Comparison of ENCODE assay signal across 12 mouse cellular contexts in genomic region chr12:111718656-111719055, GRCm38 (mm10). TPM values are rescaled to one million over a fixed set of nuclear protein-coding genes. Genes with fewer than 3 reads are reported as not detected.
DNase-seq lines count a peak whose midpoint lies in the region; ATAC-seq and TF ChIP-seq lines count a peak whose summit lies in the region.
"Had no signal": no experiment of that assay in that cellular context is flagged by ENCODE, and none has a peak within 500 bp of the region (broad histone marks: within the 10 kb centered on the region; RNA-seq: fewer than 3 reads in every experiment).

No protein-coding gene starts in this region.

- H3K9ac ChIP-seq in kidney, embryonic 15.5 days, result no peak overlapping the region
- H3K9ac ChIP-seq in forebrain, embryonic 12.5 days, result peak overlapping the region; percentile 22; the same call in 1 of the 2 replicates
- no peak overlapping the region for H3K9ac ChIP-seq in midbrain, embryonic 12.5 days (replicated peaks)
- H3K9ac ChIP-seq: stomach, embryonic 15.5 days had no signal

- H3K9me3 ChIP-seq in kidney, embryonic 15.5 days (replicated peaks), result no peaks in the 10 kb centered on the region
- no peaks in the 10 kb centered on the region for H3K9me3 ChIP-seq in forebrain, embryonic 12.5 days
- H3K9me3 ChIP-seq in midbrain, embryonic 12.5 days, result peaks cover 4% of the 10 kb centered on the region; the same call in 1 of the 2 replicates
- H3K9me3 ChIP-seq: stomach, embryonic 15.5 days had no signal

- H3K27ac ChIP-seq in kidney, embryonic 15.5 days, result peak overlapping the region; percentile 87
- no peak overlapping the region for H3K27ac ChIP-seq in kidney, adult 2 months (ENCODE audit: insufficient read depth, low read depth, low read length)
- peak overlapping the region; percentile 70 for H3K27ac ChIP-seq in forebrain, embryonic 12.5 days
- peak overlapping the region; percentile 22; the same call in 1 of the 2 replicates for H3K27ac ChIP-seq in midbrain, embryonic 12.5 days (replicated peaks)
- H3K27ac ChIP-seq: macrophage; stomach, embryonic 15.5 days had no signal

- H3K4me2 ChIP-seq in kidney, embryonic 15.5 days, result peak overlapping the region; percentile 33
- no peak overlapping the region for H3K4me2 ChIP-seq in forebrain, embryonic 12.5 days
- H3K4me2 ChIP-seq in midbrain, embryonic 12.5 days (replicated peaks), result no peak overlapping the region
- H3K4me2 ChIP-seq: stomach, embryonic 15.5 days had no signal

- DNase-seq in kidney, adult 2 months, result no peak
- DNase-seq in cerebellum, adult 9-10 months, result peak; percentile 76
- no peak for DNase-seq in adrenal gland, adult 2 months
- DNase-seq in thymus, postnatal 36 days, result no peak
- no peak for DNase-seq in left cerebral cortex, postnatal 14 days (ENCODE audit: low spot score in 2 of 2)
- DNase-seq: heart, adult 18-20 months had no signal

- H3K36me3 ChIP-seq in kidney, embryonic 15.5 days, result peaks cover 14% of the 10 kb centered on the region
- H3K36me3 ChIP-seq in kidney, adult 2 months (ENCODE audit: control insufficient read depth, insufficient read depth, low read length), result peaks cover 2% of the 10 kb centered on the region; the same call in 1 of the 2 replicates
- H3K36me3 ChIP-seq in forebrain, embryonic 12.5 days (replicated peaks), result peaks cover 13% of the 10 kb centered on the region
- peaks cover 22% of the 10 kb centered on the region; the same call in 1 of the 2 replicates for H3K36me3 ChIP-seq in midbrain, embryonic 12.5 days

- intact Hi-C loops in left cerebral cortex, postnatal 14 days (cut with DNase I), result no loop called here

- ATAC-seq in kidney, embryonic 15.5 days (replicated peaks; ENCODE audit: low FRiP score), result peak; percentile 83
- ATAC-seq in forebrain, embryonic 12.5 days (ENCODE audit: low FRiP score), result no peak
- no peak for ATAC-seq in midbrain, embryonic 12.5 days (ENCODE audit: low FRiP score, low read depth)

- 30% methylated on average over 8 of the region's 8 CpGs for WGBS in kidney, embryonic 15.5 days
- WGBS in kidney, adult 2 months, result 35% methylated on average over 8 of the region's 8 CpGs
- WGBS in forebrain, embryonic 12.5 days, result 34% methylated on average over 8 of the region's 8 CpGs
- WGBS in midbrain, embryonic 12.5 days, result 38% methylated on average over 8 of the region's 8 CpGs

- TF ChIP-seq CTCF in kidney, adult 2 months (conservative IDR thresholded peaks at IDR 0.05; ENCODE audit: insufficient read depth, insufficient read length, low read depth, low read length), result no peak

- no peaks in the 10 kb centered on the region for H3K27me3 ChIP-seq in kidney, embryonic 15.5 days
- H3K27me3 ChIP-seq in kidney, adult 2 months (replicated peaks; ENCODE audit: control insufficient read depth, insufficient read depth, low read length), result no peaks in the 10 kb centered on the region
- no peaks in the 10 kb centered on the region for H3K27me3 ChIP-seq in forebrain, embryonic 12.5 days
- H3K27me3 ChIP-seq in midbrain, embryonic 12.5 days, result no peaks in the 10 kb centered on the region
- H3K27me3 ChIP-seq: CH12.LX; stomach, embryonic 15.5 days had no signal

- H3K4me1 ChIP-seq in kidney, embryonic 15.5 days, result peaks cover 36% of the 10 kb centered on the region
- peaks cover 5% of the 10 kb centered on the region; the same call in 1 of the 2 replicates for H3K4me1 ChIP-seq in kidney, adult 2 months (ENCODE audit: control insufficient read depth, insufficient read depth, low read length)
- H3K4me1 ChIP-seq in forebrain, embryonic 12.5 days, result peaks cover 22% of the 10 kb centered on the region
- H3K4me1 ChIP-seq in midbrain, embryonic 12.5 days, result peaks cover 23% of the 10 kb centered on the region

- TF ChIP-seq POLR2A in kidney, adult 2 months (IDR thresholded peaks at IDR 0.05; ENCODE audit: low read depth, low read length), result no peak

- H3K4me3 ChIP-seq in kidney, embryonic 15.5 days (replicated peaks), result 0 out of 2 replicates have a peak overlapping the region, but pooled peaks have one; percentile 3
- H3K4me3 ChIP-seq in kidney, adult 2 months (ENCODE audit: insufficient read depth, low read depth, low read length), result no peak overlapping the region
- H3K4me3 ChIP-seq in forebrain, embryonic 12.5 days (replicated peaks), result no peak overlapping the region
- no peak overlapping the region for H3K4me3 ChIP-seq in midbrain, embryonic 12.5 days
- H3K4me3 ChIP-seq: stomach, embryonic 15.5 days had no signal

RNA-seq across cellular contexts. Expression of gene Apopt1, which starts 5.6 kb away (rescaled TPM):
- polyA plus RNA-seq in kidney, embryonic 15.5 days (2015; fragmentation: Nextera tagmentation; extraction: Ambion mirVana), result 53.5 and 57.4 TPM in 2 replicates
- 63.8 and 68.4 TPM in 2 replicates for polyA plus RNA-seq in kidney, adult 2 months (2012; rRNA removed)
- 55.0 and 56.0 TPM in 2 replicates for polyA plus RNA-seq in forebrain, embryonic 12.5 days (2016; fragmentation: Nextera tagmentation; extraction: Ambion mirVana)
- 52.3 and 57.8 TPM in 2 replicates for polyA plus RNA-seq in midbrain, embryonic 12.5 days (2016; fragmentation: Nextera tagmentation; extraction: Ambion mirVana)
- 10 to 100 TPM; 67.7 to 70.0 TPM for total RNA-seq in adrenal gland, adult 2 months (2021)
- 191 and 279 TPM in 2 replicates for polyA plus RNA-seq in adrenal gland, adult 2 months (2012; rRNA removed)
- total RNA-seq in left cerebral cortex, postnatal 14 days (2021), result 10 to 100 TPM; 39.4 to 44.3 TPM

RNA-seq across cellular contexts. Expression of gene Bag5, which starts 5.6 kb away (rescaled TPM):
- 51.4 and 53.6 TPM in 2 replicates for polyA plus RNA-seq in kidney, embryonic 15.5 days (2015; fragmentation: Nextera tagmentation; extraction: Ambion mirVana)
- 11.3 and 14.6 TPM in 2 replicates for polyA plus RNA-seq in kidney, adult 2 months (2012; rRNA removed)
- 59.0 and 62.7 TPM in 2 replicates for polyA plus RNA-seq in forebrain, embryonic 12.5 days (2016; fragmentation: Nextera tagmentation; extraction: Ambion mirVana)
- 62.0 and 64.0 TPM in 2 replicates for polyA plus RNA-seq in midbrain, embryonic 12.5 days (2016; fragmentation: Nextera tagmentation; extraction: Ambion mirVana)
- 10 to 100 TPM; 32.5 to 37.7 TPM for total RNA-seq in adrenal gland, adult 2 months (2021)
- polyA plus RNA-seq in adrenal gland, adult 2 months (2012; rRNA removed), result 8.0 and 12.0 TPM in 2 replicates
- total RNA-seq in left cerebral cortex, postnatal 14 days (2021), result 10 to 100 TPM; 45.7 to 47.0 TPM

RNA-seq across cellular contexts. Expression of gene Klc1, which starts 40.0 kb away (rescaled TPM):
- polyA plus RNA-seq in kidney, embryonic 15.5 days (2015; fragmentation: Nextera tagmentation; extraction: Ambion mirVana), result 81.8 and 98.5 TPM in 2 replicates
- polyA plus RNA-seq in kidney, adult 2 months (2012; rRNA removed), result 40.3 and 44.3 TPM in 2 replicates
- 302 and 307 TPM in 2 replicates for polyA plus RNA-seq in forebrain, embryonic 12.5 days (2016; fragmentation: Nextera tagmentation; extraction: Ambion mirVana)
- 382 and 402 TPM in 2 replicates for polyA plus RNA-seq in midbrain, embryonic 12.5 days (2016; fragmentation: Nextera tagmentation; extraction: Ambion mirVana)
- 100 to 1,000 TPM in 1 of 2 experiments, 10 to 100 TPM in 1; 87.7 to 107 TPM for total RNA-seq in adrenal gland, adult 2 months (2021)
- 61.6 and 71.6 TPM in 2 replicates for polyA plus RNA-seq in adrenal gland, adult 2 months (2012; rRNA removed)
- total RNA-seq in left cerebral cortex, postnatal 14 days (2021), result 100 to 1,000 TPM; 856 to 890 TPM

RNA-seq across cellular contexts. Expression of gene Trmt61a, which starts 40.8 kb away (rescaled TPM):
- 10.7 and 12.8 TPM in 2 replicates for polyA plus RNA-seq in kidney, embryonic 15.5 days (2015; fragmentation: Nextera tagmentation; extraction: Ambion mirVana)
- 12.4 and 16.9 TPM in 2 replicates for polyA plus RNA-seq in kidney, adult 2 months (2012; rRNA removed)
- polyA plus RNA-seq in forebrain, embryonic 12.5 days (2016; fragmentation: Nextera tagmentation; extraction: Ambion mirVana), result 15.4 and 16.7 TPM in 2 replicates
- polyA plus RNA-seq in midbrain, embryonic 12.5 days (2016; fragmentation: Nextera tagmentation; extraction: Ambion mirVana), result 11.8 and 13.2 TPM in 2 replicates
- total RNA-seq in adrenal gland, adult 2 months (2021), result 10 to 100 TPM; 13.7 to 15.8 TPM
- 74.9 and 79.6 TPM in 2 replicates for polyA plus RNA-seq in adrenal gland, adult 2 months (2012; rRNA removed)
- 10 to 100 TPM; 18.9 to 19.7 TPM for total RNA-seq in left cerebral cortex, postnatal 14 days (2021)

RNA-seq across cellular contexts. Expression of gene Ckb, which starts 46.5 kb away (rescaled TPM):
- polyA plus RNA-seq in kidney, embryonic 15.5 days (2015; fragmentation: Nextera tagmentation; extraction: Ambion mirVana), result 126 and 154 TPM in 2 replicates
- 280 and 340 TPM in 2 replicates for polyA plus RNA-seq in kidney, adult 2 months (2012; rRNA removed)
- 2,395 and 2,485 TPM in 2 replicates for polyA plus RNA-seq in forebrain, embryonic 12.5 days (2016; fragmentation: Nextera tagmentation; extraction: Ambion mirVana)
- 2,376 and 2,635 TPM in 2 replicates for polyA plus RNA-seq in midbrain, embryonic 12.5 days (2016; fragmentation: Nextera tagmentation; extraction: Ambion mirVana)
- 10 to 100 TPM; 30.9 to 96.5 TPM for total RNA-seq in adrenal gland, adult 2 months (2021)
- polyA plus RNA-seq in adrenal gland, adult 2 months (2012; rRNA removed), result 192 and 265 TPM in 2 replicates
- total RNA-seq in left cerebral cortex, postnatal 14 days (2021), result 1,000 to 10,000 TPM; 1,395 to 1,474 TPM
